Mouse (Mus musculus) kidney, adult 11 months (tissue): ENCODE results near the gene Daam2.
"Not testable (repeated sequence)": the region's sequence is repeated elsewhere in the genome, so short reads cannot be mapped to it uniquely, and the experiment has no call there.

Source experiments
- DNase-seq: peaks from one replicate; pipeline ENCODE4 v3.0.0; 2022

Daam2 gene

DNA sequence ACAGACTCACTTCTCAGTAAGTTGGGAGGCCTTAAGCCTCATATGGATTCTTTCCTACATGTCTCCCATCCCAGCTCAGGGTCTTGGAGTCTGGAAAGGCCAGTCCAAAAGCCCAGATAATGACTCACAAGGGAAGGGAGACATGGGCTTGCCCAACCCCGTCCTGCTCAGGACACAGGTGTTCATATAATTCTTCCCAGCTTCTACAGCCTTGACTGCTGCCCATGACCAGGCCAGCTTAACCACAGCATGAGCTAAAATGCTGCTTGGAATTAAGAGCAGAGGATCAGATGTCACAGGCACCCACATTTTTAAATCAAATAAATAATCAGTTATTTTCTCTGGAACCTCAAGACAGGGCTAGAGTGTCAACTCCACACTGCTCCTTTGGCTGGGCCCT, 89.0 kb downstream of the Daam2 start:
- DNase-seq = no peak

GRCm38 (mm10) chr17:49474051-49474450, 90.1 kb downstream of the Daam2 start:
- no peak for DNase-seq

GRCm38 (mm10) chr17:49472626-49473025, 91.5 kb downstream of the Daam2 start:
- DNase-seq = peak; percentile 22

DNA sequence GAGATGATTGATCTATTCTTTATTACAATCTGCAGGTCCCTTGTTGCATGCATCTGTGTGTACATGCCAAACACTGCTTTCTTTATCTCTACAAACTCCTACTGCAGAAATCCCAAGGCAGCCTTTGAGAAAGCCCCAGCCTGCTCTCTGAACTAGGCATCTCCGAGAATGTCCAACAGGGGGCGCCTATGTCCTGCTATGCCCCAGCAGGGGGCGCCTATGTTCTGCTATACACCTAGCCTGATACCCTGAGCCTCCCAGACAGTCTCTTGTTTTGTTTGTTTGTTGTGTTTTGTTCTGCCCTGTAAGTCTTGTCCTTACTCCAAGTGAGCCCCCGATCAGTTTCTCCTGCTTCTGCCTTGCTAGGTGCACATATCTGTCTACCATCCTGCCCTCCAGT, 95.9 kb downstream of the Daam2 start:
- DNase-seq = peak; percentile 62

GRCm38 (mm10) chr17:49464884-49465283, 99.3 kb downstream of the Daam2 start:
- no peak for DNase-seq

- peak; percentile 37 for DNase-seq
Measured at GRCm38 (mm10) chr17:49458386-49458785, 105.8 kb downstream of the Daam2 start.

DNA sequence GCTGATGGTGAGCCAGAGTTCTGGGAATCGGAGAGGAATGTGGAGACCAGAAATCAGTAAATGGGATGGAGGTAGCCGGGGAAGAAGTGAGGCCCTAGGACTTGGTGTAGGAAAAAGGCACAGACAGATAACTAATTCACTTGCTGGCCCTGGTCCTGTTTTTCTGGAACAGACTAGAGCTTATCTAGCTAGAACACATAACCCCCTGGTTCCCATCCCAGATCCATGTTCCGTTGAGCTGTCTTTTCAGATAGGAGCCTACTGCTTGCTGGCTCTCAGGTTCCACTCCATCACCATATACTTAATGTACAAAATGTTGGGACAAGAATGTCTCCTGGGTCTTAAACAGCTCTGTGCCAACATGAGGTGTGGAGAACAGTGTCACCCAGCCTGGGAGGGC, 106.3 kb downstream of the Daam2 start:
- no peak for DNase-seq

- no peak for DNase-seq
Measured at GRCm38 (mm10) chr17:49456334-49456733, 107.8 kb downstream of the Daam2 start.

DNA sequence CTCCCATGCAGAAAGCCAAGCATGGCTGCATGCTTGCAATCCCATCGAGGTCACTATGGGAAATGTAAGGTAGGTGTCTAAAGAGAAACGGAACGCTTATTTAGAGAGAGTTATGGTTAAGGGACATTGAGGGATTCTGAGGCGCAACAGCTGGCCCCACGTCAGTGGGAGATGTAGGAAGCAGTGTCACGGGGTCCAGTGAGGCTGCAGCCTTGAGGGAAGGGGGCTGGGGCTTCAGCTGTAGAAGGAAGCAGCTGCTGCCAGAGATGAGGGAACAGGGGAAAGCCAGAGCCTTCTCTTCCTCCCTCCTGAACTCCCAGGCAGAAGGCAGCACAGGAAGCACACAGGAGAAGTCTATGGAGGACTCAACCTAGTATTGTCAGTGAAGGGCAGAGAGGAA, 113.2 kb downstream of the Daam2 start:
- DNase-seq = no peak

- DNase-seq = no peak
Measured at GRCm38 (mm10) chr17:49449230-49449608, 114.9 kb downstream of the Daam2 start.

- no peak for DNase-seq
Measured at GRCm38 (mm10) chr17:49448570-49449229, 115.4 kb downstream of the Daam2 start.

- DNase-seq = not testable (repeated sequence)
Measured at GRCm38 (mm10) chr17:49442841-49443240, 121.3 kb downstream of the Daam2 start.

GRCm38 (mm10) chr17:49440331-49441130, 123.6 kb downstream of the Daam2 start:
- DNase-seq = no peak

- DNase-seq = no peak
Measured at GRCm38 (mm10) chr17:49439706-49440105, 124.4 kb downstream of the Daam2 start.

- no peak for DNase-seq
Measured at GRCm38 (mm10) chr17:49438822-49439574, 125.1 kb downstream of the Daam2 start.

GRCm38 (mm10) chr17:49437306-49437705, 126.8 kb downstream of the Daam2 start:
- not testable (repeated sequence) for DNase-seq

- DNase-seq = no peak
Measured at GRCm38 (mm10) chr17:49436631-49437030, 127.5 kb downstream of the Daam2 start.

DNA sequence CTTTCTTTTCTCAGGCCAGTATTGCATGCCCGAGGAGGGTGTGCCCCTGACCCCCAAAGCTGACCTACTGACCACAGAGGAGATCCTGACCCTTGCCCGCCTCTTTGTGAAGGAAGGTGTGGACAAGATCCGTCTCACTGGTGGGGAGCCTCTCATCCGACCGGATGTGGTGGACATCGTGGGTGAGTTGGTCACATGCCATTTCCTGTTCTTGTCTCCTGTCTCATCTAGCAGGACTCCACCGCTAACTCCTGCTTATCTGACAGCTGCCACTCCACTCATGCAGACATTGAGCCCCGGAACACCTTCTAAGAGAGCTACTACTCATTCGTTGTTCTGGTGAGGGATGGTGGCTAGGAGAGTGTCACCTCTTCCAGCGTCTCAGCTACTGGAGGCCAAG, 129.1 kb downstream of the Daam2 start:
- DNase-seq = peak; percentile 1

DNA sequence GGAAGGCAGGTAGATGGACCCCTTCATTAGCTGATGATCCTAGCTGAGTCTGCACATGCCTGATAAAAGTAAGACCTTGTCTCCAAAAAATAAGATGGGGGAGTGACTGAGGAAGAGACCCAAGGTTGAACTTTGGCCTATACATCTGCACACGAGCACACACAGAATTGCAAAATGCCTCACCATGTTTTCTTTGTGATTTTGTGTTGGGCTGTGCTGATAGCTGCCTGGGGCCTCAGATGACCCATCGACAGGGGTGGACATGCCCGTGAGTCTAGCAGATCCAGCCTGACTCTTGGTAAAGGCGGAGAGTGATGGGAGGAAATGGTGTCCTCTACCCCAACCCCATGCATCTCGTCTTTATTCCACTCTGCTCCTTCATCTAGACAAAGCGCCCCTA, 129.9 kb downstream of the Daam2 start:
- no peak for DNase-seq

GRCm38 (mm10) chr17:49433071-49433470, 131.1 kb downstream of the Daam2 start:
- DNase-seq = peak; percentile 2

GRCm38 (mm10) chr17:49432071-49432711, 132.0 kb downstream of the Daam2 start:
- DNase-seq = peak; percentile 79

DNA sequence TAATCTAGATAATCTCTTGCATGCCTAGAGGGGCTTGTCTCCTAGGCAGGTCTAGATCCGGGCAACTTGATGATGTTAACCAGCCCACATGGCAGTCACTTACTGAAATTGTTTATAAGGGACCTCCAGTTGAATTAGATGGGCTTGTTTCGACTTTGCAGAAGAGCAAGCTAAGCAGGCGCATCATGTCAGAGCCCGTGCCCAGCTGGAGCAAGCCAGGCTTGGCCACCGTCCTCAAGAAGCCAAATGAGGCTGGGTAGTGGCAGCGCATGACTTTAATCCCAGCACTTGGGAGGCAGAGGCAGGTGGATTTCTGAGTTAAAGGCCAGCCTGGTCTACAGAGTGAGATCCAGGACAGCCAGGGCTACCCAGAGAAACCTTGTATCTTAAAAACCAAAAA, 133.0 kb downstream of the Daam2 start:
- peak; percentile 1 for DNase-seq

- DNase-seq = peak; percentile 8
Measured at GRCm38 (mm10) chr17:49430136-49430535, 134.0 kb downstream of the Daam2 start.
